Mouse (Mus musculus) cerebellum, postnatal 25 days (tissue): ENCODE measurements around the gene Iscu.
A peak's percentile ranks its signal among the peaks of the same experiment; 100 is the strongest.

ENCODE experiments used
- DNase-seq, 2 experiments: peaks; one replicate each; pipeline ENCODE4 v3.0.0; 2021; ENCODE audit warnings: mixed read lengths in 2 of 2

Gene Iscu

GRCm38 (mm10) chr5:113789075-113789788 lies 16.7 kb downstream of the Iscu start:
- no peak for DNase-seq

DNA sequence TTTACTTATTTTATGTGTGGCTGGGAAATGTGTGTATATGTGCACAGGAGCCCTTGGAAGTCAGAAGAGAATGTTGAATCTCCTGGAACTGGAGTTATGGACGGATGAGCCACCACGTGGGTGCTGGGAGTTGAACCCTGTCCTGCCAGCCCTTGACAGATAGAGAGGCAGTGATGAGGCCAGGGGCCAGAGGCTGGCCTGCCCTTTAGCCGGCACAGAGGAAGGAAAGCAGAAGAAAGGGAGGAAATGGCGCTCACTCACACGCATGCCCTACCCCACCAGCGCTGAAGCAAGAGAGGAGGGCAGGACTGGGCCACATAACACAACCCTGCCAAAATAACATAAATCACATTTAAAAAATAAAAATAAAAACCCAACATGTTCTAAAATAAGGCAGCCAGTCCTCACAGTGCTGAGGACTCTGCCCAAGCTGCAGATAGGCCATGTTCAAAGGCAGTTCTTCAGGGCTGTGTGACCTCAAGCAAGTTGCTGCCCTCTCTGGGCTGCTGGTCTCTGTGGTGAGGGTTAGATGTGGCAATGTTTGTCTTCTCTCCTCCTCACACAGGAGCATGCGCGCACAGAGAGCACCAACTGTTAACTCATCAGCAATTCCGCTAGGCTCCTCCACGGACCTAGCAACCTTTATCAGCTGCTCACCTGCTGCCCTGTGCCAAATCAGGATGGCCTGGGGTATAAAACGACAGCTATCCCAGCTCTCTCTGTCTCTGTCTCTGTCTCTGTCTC lies 18.1 kb downstream of the Iscu start:
- DNase-seq: no peak

DNA sequence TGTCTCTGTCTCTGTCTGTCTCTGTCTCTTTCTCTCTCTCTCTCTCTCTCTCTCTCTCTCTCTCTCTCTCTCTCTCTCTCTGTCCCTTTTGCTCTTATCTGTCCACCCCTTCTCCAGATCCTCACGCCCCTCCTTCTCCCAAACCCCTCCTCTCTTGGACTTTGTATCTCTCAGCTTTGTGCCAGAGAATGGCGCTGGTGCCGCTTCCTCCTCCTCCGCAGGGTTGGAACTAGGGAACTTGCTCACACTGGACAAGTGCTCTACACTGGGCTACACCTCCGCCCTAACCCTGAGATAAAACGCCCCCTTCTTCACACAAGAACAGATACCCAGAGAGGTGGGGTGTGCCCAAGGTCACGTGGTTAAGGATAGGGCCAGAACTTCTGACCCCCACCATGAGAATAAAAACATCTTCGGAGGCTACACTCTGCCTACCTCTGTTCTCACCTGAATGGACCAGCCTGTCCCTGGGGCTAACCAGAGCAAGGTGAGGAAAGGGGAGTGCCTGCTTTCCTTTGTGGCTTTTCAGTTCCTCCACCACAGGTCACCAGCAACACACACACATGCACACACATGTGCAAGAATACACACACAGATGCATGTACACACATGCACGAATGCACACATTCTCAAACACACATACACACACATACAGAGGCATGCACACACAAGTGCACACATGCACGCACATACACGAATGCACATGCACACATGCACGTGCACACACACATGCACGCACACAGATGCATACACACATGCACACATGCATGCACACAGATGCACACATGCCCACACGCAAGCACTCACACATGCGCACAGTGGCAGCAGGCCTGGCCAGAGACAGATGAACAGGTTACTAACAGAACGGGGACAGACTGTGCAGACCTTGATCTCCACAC lies 18.9 kb downstream of the Iscu start:
- DNase-seq: no peak

- DNase-seq: no peak
These were observed 24.0 kb downstream of the Iscu start for GRCm38 (mm10) chr5:113796401-113797148.

GRCm38 (mm10) chr5:113797149-113797882 lies 24.8 kb downstream of the Iscu start:
- DNase-seq: no peak

- no peak for DNase-seq
These were observed 26.0 kb downstream of the Iscu start for GRCm38 (mm10) chr5:113798525-113798924.

DNA sequence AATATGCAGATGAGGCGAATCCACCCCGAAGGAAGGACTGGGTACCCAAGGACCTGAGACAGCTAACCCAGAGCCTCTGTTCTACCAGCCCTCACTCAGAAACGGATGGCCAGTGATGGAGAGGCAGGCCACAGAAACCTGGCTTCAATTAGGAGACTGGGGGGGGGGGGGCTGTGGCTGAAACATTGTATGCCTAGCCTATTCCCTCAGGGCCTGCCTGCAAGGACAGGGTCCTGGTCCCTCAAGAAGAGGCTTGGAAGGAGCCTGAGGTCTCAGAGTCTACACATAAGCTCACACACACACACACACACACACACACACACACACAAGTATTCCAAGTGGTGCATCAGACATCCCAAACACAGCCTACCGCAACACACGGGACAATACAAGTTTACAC lies 27.1 kb downstream of the Iscu start:
- no peak for DNase-seq

DNA sequence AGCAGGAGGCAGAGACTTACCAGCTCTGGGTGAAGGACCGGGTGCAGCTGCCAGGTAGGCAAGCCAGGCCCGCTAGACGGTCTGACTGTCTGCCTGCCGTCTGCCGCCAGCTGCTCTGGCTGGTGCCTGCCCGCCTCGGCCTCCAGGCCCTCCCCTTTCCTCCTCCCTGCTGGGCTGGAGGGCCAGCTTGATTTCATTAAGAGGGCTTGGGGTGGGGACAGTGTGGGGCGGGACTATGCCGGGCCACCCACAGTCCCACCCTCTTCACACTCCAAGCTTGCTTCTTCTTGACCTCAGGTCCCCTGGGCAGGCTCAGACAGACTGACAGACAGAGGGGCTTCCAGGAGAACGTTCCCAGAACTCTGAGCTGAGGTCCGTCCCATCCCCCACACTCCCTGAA lies 27.7 kb downstream of the Iscu start, which contains the start of gene Tmem119:
Gene Tmem119 (minus strand): TSS at position 237 of the 400 bp plus-strand sequence.
- DNase-seq: no peak

GRCm38 (mm10) chr5:113804395-113804966 lies 31.9 kb downstream of the Iscu start:
- DNase-seq: no peak

DNA sequence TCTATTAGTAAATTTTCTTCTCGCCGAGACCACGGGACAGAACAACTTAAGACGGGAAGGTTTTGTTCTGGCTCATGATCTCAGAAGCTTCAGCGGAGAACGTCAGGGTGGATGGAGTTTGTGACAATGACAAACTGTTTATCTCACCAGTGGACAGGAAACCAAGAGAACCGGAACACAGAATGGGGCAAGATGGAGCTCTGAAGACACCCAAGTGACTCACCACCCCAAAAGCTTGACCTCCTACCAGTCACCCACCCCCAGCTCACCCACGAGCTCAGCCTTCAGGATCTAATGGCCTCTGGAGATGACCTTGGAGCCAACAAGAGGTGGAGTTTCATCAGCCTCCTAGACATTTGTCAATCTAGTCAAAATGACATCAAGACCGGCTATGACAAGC lies 32.8 kb downstream of the Iscu start:
- no peak for DNase-seq

GRCm38 (mm10) chr5:113806414-113806813 lies 33.9 kb downstream of the Iscu start:
- DNase-seq: no peak

DNA sequence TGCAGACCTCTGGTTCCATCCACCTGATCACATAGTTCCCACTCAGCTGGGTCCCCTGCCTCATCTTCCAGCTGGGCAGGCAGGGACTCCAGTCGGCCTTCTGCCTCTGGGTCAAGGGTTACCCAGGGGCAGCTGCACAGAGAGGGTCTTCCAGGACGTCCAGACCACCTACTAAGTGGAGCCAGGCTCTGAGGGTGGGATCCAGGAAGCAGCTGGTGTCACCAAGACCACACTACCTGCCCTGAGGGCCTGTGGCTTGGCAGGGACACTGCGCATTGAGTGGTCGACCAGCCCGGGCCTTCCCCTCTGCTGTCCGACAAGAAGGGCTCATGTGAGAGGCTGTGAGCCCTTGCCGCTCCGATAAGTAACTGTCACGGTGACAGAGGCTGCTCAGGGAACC lies 35.2 kb downstream of the Iscu start:
- no peak for DNase-seq

DNA sequence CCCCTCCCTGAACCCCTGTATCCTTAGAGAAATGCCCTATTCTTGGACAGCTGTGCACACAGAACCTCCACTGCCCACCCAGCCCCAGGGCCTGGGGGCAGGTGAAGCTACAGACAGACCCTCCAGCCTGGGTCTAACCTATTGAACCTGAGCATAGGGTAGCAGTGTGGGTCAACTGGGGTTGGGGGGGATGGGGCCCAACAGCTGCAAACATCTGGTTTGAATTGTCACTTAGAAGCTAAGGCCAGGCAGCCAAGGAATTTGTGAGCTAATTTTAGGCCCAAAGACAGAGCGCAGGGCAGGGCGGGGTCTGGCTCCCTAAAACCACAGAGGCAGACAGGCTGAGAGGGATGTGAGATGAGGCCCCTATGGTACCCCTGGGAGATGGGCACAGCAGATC lies 35.6 kb downstream of the Iscu start:
- no peak for DNase-seq

DNA sequence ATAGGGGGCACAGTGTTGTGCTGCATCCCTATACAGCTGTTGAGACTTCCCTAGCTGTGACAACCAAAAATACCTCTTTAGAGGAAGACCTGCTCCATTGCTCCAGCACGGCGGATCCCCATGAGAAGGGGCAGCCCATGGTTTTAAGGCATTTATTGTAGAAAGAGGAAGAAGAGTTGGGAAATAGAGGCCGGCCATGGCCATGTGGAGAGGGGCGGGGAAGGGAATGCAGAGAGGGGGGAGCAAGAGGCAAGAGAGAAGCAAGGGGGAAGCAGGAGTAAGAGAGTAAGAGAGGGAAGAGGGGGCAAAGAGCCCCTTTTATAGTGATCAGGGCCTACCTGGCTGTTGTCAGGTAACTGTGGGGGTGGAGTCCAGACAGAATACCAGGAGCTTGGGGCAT lies 37.6 kb downstream of the Iscu start:
- DNase-seq: no peak

- peak in 1 of 2 experiments; percentile 20 for DNase-seq
These were observed 39.4 kb downstream of the Iscu start for GRCm38 (mm10) chr5:113811824-113812420.

- DNase-seq: no peak
These were observed 40.1 kb downstream of the Iscu start for GRCm38 (mm10) chr5:113812638-113813037.

- DNase-seq: no peak
These were observed 41.1 kb downstream of the Iscu start for GRCm38 (mm10) chr5:113813608-113814007.

- no peak for DNase-seq
These were observed 41.8 kb downstream of the Iscu start for GRCm38 (mm10) chr5:113814111-113815040.

- DNase-seq: no peak
These were observed 42.5 kb downstream of the Iscu start for GRCm38 (mm10) chr5:113815041-113815389.

DNA sequence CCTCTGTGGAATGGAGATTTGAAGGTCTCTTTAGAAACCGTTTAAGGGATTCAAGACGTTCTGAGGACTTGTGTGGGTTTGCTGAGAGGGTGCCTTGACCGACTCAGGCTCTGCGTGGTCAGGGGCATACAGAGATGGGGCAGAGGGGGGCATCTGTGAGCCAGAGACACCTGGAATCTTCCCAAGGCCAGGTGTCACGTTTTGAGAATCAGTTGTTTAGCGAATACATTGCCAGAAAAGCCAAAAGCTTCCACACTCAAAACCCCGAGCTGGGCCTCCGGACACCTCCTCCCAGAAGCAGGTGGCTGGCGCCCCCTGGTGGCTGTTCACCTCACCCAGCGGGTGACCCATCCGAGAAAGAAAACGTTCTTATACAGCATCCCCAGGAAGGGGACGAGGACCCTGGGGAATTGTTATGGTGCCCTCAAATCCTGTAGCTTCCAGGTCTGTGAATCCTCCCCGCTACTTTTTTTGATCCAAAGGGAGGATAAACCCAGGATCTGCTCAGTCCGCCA lies 43.1 kb downstream of the Iscu start:
- DNase-seq: peak; percentile 77 to 89
